Mouse (Mus musculus) adrenal gland, adult 8-10 months (tissue): ENCODE measurements at regions not wholly inside any gene's neighbourhood (a gene's known extent, or its start where the extent isn't known, plus 50 kb on each side); places are given as distances from the start of the nearest gene placed in this dataset.
"Not testable (repeated sequence)": the region's sequence is repeated elsewhere in the genome, so short reads cannot be mapped to it uniquely, and the experiment has no call there.

Experiments used
- DNase-seq: peaks from one replicate; pipeline ENCODE4 v3.0.0; 2022

DNA sequence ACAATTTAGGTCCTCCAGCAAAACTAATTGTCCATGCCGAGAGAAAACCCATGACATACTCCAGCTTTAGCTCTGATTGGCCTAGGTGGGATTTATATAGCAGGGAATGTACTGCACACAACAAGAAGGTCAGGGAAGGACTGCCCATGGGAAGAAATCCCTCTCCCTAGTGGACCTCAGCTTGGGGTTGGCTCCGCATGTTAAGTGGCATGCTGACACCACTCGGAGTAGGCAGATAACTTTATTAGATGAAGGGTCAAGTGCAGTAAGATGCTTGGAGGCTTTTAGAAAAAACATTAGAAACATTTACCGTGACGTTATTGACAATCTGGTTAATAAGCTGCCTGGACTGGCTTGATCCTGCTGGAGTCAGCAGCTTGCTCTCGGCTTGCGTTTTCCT is 199.2 kb upstream of the Tenm4 start:
- no peak for DNase-seq

DNA sequence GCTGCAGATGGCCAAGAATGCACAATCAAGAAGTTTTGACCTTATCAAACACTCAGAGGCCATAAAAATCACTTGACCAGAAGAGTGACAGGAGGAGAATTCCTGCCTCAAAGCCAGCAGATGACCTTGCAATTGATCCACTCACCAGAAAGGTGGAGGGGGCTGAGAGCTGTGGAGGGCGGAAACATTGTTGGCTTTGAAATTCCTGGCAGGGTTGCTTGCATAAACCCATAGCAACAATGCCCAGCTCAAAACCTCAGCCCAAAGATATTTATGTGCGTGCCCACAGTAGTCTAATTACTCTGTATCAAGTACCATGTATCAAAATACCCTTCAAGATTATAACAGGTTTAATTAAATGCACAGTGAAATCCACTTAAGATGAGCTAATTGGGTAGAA is 197.0 kb upstream of the Tenm4 start:
- DNase-seq, result no peak

DNA sequence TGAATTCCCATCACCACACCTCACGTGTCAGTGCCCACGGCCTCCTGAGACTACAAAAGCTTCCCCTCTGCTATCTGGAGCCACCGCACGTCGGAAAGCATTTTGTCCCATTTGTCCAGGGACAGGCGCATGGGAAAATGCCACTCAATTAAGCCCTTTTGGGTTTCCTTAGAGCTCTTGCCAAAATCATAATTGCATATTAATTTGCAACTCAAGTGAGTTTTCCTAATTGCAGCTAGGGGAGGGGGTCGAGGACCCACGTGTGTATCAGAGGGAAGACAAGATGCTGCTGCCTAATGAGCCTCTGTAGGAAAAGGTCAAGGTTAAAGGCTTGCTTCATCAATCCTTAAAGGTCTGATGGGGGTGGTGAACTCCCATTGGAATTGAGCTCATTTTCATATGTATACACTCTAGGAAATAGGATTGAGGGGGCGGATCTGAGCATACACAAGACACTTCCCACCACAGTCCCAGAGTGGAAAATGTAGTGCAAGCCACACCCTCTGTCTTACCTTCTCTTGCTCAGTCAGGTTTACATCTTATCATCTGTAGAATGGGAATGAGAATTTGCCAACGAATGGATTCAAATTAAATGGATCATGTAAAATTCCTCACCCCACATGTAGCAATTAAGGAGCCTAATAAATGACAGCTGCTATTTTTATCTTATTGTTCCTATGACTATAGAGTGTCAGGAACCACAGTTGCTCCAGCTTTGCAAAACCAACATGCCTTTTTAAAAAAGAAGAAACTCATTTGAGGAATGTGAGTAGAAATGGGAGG is 179.6 kb upstream of the Tenm4 start:
- DNase-seq, result no peak

DNA sequence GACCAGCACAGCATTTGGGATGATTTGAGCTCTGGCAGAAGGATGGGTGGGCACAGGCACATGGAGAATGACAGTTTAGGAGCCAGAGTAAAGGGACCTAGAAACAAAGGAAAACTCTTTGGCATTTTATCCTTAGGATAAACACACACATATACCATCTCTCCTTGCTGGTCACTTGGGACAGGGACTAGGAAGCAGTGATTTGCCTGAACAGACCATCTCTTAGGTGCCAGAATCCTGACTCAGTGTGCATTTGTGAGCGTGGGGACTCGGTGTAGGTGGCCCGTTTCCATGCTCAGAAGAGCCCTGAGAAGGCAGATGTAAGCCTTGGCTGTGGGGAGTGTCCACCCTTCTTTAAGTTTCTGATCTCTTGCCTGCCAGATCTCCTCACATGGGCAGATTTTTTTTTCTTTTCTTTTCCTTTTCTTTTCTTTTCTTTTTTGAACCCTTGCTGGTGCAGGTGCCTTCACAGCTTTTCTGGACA is 179.0 kb upstream of the Tenm4 start:
- no peak for DNase-seq

DNA sequence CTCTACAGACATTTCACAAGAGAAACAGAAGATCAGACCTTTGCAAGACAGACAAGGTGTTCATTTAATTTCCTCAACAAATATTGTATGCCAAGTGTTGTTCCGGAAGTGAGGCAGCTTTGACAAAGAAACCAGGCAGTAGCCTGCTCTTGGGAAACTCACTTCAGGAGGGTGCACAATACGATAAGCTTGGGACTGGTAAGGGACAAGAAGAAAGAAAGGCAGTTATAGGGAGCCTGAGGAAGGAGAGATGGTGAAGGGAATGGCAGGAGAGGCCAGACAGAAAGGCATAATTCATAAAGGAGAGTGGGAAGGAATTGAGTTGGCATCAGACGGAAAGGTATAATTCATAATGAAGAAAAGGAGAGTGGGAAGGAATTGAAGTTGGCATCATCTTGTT is 178.5 kb upstream of the Tenm4 start:
- DNase-seq, result no peak

DNA sequence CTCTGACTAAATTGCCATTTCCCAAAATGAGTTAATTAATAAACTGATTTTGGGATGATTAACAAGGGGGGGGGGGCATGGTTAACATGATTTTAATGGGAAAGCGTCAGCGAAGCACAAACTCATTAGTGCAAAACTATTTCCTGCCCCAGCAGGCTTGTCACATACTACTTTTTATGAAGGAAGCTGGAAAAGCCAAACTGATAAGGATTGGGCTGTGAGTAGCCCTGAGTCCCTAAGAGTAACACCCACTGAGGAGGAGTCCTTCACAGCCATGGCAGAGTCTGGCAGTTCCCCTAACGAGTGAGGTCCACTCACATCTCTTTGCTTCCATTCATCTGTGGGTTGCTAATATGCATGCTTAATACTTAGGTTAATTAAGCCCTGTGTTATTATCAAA is 173.9 kb upstream of the Tenm4 start:
- no peak for DNase-seq

DNA sequence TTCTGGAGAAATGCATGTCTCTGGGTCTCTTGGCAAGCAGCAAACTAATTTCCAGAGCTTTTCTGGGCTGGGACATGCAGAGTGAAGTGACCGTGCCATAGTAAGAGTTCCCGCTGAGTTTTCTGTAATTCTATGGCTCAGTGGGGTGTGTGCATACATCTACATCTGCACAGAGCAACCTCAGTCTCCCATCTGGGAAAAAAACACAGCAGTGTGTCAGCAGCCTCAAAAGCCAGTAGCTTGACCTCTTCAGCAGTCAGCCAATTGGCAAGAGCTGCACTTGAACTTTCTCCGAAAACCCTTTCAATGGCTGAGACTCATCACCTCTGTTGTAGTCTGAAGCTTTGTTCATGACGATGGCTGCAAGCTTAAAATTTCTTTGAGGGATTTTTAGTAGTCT is 171.9 kb upstream of the Tenm4 start:
- no peak for DNase-seq

DNA sequence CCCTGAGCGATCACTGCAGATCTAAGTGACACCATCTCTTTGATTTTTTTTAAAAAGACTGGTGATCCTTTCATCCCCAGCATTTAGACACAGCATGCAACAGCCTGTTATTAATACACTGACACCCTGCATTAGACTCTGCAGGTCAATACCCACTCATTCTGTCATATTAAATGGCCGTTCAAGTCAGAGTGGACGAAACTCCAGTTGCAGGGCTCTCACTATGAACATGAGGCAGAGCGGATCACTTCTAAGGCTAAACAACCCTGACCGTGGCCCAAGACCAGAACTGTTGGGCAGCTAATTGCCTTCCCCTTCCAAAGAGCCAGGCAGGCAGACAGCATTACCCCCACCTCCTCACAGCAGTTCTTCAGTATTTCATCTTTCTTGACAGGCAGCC is 168.6 kb upstream of the Tenm4 start:
- DNase-seq, result no peak

DNA sequence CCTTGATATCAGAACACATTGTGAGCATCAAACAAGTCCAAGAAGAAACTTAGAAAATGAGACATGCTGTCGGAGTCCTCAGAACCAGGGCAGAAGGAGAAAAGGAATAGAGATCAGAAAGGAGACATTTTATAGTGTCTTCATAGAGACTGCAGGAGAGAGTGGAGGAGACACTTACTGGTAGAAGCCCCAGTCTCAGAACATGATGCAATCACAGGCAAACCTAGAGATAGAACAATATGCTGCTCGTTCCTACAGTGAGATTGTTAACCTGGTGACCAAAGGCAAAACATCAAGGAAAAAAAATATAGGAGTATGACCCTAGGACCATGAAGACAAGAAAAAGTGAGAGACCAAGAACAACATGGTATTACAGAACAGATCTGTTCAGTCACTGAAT is 164.7 kb upstream of the Tenm4 start:
- DNase-seq, result no peak

DNA sequence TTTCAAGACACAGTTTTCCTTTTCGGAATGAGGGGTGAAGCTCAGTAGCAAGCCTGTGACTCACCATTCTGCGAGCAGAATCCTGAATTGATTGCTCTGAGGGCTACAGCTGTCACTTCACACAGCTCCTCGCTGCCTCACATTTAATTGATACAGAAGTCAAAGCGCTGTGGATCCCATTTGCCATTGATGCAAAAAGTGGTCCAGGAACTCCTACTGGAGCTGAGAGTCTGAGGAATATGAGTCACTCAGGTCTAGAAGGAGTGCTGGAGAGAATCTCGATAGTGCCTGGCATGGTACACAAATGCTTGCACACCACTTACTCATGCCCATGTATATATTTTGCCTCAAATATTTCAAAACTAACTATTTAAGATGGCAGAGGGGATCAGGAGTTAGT is 158.0 kb upstream of the Tenm4 start:
- no peak for DNase-seq

DNA sequence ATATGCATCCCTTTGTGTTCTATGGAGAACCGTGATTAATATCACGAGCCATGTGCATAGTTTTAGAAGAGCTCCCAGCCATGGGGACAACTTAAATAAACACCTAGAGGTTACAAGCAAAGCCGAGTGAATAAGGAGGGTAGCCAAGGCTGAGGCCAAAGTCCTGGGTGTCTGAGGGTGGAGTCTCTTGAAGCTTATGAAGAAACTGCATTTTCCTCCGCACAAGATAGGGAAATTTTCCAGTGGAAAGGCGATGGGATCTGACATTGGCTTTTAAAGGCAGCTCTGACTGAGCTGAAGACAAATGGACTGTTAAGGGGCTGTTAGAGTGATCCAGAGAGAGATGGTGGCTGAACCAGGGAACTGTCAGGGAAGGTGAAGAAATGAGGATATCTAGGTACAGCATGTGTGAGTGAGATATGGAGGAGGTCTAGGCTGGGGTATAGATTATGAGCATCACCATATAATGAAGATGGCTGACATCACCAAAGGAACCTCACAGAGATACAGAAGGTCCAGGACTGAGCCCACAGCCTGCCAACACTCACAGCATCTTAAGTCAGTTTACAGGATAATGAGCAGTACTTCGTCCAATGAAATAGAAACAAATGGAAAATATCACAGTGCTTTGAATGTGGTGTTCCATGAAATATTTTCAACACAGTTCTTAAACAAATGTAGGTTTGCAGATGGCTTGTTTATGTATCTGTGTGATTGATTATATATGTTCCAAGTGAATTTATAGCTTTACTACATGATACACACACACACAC is 153.7 kb upstream of the Tenm4 start:
- no peak for DNase-seq

DNA sequence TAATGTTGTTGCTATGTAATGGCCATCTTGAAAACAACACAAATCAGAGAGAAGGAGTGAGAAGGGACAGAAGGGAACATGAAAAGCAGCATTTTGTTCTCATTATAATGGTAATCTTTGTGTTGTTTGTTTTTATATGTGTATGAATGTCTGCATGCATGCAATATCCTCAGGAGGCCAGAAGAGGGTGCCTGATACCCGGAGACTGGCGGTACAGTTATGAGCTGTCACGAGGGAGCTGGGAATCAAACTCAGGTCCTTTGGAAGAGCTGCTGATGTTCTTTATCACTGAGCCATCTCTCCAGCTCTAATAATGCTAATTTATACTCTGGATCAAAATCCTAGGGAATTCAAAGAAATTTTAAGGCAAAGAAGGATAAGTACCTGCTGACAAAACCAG is 147.0 kb upstream of the Tenm4 start:
- no peak for DNase-seq

DNA sequence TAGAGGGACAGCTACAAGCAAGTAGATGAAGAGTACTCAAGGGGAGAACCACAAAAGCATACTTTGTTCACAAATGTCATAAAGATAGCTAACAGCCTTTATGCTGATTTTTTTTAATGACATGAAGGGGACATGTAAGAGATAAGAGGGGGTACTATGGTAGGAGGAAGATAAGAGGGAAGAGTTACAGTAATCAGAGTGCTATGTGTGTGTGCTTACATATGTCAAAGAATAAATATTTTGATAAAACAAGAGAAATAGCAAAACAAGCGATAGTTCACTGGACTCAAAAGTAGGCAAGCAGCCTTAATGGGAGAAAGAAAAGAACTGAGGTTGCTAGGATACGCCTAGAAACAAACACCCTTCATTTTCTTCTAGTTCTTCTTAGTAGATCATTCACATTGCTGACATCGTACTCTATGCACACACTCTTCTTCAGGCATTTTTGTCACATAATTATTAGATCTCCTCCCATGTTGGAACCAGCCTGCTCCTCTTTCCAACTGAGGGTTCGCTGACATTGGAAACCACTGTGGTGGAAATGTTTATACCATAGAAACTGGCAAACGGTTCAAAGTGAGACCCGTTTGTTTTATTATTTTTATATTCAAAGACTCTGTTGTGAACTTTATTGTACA is 144.1 kb upstream of the Tenm4 start:
- no peak for DNase-seq

DNA sequence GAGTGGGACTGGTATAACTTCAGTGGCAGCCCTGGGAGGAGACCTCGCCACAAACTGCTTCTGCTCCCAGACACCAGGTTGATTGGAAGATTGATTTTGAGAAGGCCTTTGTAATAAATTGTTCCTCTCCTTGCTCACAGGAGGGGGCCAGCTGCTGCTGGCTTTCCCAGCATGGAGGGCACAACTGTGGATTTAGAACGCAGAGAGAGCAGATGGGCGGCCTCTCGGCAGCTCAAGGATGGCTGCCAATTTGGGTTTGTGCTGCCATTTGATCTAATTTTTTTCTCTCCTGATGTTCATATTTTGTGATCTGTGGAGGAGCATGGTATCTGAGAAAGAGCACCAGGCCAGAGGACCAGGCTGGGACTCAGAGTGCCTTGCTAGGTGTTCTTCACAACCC is 137.4 kb upstream of the Tenm4 start:
- DNase-seq, result no peak

DNA sequence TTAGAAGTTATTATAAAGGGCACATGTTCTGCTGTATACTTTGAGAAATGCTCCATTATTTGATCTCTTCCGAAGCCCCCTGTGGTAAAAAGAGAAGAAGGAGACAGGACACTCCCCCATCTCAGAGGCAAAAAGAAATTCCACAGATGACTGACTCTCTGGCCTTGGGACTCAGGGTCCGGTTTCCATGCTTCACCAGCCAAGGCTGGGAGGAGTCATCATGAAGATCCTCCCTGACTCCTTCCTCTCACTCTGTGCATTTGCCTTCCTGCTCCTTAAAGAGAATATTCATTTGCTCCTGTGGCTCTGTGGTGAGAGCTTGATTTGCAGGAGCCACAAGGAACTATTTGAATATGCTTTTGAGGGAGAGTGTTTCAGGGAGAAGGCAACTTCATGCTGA is 135.6 kb upstream of the Tenm4 start:
- no peak for DNase-seq

DNA sequence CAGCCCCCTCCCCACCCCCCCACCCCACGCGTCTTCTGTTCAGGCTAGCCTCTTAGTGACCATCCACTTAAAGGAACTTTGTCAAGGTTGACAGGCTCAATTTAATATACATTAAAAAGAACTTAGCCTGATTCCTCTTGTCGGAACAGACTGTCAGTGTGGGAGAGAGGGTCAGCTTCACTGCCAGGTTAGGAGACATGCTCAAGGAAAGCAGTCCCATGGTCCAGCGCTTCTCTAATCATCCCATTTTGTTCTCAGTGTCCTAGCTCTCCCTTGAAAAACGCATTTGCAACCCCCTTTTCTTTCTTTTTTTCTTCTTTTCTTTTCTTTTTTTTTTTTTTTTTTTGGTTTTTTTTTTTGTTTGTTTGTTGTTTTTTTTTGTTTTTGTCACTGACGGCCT is 131.4 kb upstream of the Tenm4 start:
- no peak for DNase-seq

DNA sequence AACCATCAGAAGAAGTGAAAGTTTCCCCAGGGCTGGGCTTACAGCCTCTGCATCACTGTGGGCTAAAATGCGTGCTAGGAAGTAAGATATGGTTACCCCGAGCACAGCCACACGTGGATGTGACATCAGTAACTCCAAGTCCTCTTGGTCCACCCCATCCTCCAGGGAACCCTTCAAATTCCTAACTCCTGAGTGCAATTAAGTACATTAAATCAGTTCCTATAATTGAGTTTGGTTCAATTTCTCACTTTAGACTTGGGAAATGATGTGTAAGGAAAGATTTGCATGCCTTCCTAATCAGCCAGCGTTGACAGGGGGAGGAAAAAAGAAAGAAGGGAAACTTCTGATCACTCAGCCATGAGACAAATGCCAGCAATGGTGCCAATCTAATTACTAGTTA is 129.2 kb upstream of the Tenm4 start:
- DNase-seq, result no peak

DNA sequence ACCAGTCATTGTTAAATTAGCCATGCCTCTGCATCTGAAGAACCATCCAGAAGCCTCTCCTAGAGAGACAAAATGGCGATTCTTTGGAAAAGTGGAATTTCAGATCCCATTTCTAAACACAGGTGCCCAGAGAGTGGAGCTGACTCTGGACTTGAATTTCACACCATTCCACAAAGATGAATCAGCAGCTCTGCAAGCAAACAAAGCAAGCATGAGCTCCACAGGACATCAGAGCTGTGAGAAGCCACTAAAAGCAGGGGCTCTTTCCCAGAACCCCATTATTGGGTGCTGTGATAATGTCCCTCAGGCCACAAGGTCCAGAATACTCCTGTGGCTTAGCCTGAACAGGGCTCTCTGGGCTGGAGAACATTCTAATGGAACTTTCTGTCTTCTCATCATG is 119.4 kb upstream of the Tenm4 start:
- no peak for DNase-seq

DNA sequence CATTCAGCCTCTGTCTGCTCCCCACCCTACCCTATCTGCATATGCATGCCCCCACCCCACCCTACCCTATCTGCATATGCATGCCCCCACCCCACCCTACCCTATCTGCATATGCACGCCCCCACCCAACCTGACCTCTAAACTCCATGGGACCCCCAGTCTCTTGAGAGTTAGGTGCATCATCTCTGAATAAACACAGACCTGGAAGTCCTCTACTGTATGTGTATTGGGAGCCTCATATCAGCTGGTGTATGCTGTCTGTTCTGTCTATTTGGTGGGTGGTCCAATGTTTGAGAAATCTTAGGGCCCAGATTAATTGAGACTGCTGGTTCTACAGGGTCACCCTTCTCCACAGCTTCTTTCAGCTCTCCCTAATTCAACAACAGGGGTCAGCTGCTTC is 109.4 kb upstream of the Tenm4 start:
- not testable (repeated sequence) for DNase-seq

DNA sequence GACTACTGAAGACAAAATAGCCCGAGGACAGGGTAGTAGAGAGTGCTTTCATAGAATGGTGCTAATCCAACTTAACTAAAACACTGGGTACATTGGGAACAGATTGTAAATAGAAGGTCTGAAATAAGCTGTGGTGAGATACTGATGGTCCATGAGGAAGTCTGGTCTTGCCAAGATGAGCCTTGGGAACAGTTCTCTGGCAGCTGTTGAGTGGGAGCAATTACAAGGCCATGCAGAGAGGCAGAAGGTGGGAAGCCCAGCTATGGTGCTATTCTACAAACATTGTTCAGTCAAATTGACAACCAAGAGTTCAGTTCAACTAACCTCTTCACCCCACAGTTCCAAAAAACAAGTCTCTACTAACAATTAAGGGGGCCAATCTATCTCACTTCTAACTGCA is 92.5 kb upstream of the Tenm4 start:
- DNase-seq, result no peak

DNA sequence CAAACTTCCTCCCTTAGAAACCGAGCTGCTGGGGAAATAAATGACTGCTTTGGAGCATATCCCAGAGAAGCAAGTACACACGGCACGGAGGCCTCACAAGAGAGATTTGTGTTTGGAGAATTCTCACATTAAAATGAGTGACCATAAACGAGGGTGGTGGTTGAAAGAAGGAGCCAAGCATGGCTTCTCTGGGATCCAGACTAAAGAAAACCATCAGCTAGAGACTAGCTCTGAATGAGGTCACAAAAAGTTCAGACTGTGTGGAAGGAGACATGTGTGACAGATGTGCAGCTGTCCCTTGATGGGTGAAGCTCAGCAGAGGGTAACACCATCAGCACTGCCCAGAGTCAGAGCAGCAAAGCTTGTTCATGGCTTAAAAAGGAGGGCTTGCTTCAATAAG is 89.4 kb upstream of the Tenm4 start:
- no peak for DNase-seq

DNA sequence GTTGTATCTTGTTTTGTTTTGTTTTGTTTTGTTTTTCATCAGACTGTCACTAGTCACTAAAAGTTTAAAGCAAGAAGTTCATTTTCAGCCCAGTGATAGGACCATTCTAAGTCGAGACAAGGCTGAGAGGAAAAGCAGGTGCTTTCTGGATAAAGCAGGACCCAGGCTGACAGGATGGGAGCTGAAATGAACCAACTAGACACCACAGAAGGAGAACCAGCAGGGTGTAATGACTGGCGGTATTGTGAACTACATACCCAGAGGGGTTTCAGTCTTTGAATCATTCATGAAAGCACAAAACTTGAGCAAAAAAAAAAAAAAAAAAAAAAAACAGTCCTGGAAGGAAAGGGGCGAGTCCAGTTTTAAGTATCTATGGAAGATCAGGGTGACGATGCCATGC is 75.9 kb upstream of the Tenm4 start:
- DNase-seq, result no peak

DNA sequence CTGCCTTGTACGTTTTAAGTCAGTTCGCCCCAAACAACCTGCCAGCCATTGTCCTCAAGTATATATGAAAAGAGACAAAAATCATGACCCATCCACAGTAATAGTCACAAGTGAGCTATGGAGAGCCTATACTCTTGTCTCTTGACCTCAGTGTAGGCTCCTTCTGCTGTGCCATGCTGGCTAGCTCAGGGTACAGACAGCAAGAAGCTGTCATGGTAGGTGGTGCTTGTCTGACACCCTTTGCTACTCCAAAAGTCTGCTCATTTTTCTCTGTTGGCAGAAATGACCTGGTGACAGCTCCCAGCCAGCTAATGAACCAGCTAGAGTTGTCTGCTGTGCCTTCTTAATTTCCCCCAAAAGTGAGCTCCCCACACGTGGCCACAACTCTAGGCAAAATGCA is 75.3 kb upstream of the Tenm4 start:
- DNase-seq, result no peak
